Mouse (Mus musculus): Measurements from ENCODE around the gene Ptprd.

DNA sequence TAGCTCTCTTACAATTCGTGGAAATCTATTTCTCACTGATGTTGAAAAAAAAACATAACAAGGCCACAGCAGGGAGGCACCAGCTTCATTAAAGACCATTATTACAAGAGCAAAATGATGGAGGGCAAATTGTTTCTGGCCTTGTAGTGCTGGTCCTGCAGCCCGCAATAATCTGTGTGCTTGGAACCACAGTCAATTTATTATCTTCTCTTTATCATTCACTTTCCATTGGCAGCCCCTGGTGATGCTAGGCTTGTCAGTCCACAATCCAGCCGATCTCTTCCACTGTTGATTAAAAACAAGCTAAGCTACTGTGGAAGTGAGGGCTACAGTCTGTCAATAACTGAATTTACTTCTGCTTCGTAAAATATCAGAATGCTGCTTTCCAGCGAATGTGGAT is 674.4 kb downstream of the Ptprd start:
- TF ChIP-seq HCFC1 (IDR thresholded peaks at IDR 0.05; ENCODE audit: borderline replicate concordance, insufficient read depth, low read length) = no peak
- no peak for TF ChIP-seq MAFK (IDR thresholded peaks at IDR 0.05; ENCODE audit: insufficient read depth, low read depth, low read length)
